Mouse (Mus musculus): ENCODE measurements around the gene Rhbdd3.
"Not testable (repeated sequence)": the region's sequence is repeated elsewhere in the genome, so short reads cannot be mapped to it uniquely, and the experiment has no call there.

Rhbdd3 gene

GRCm38 (mm10) chr11:5065056-5065821 is 33.5 kb upstream of the Rhbdd3 start, which contains the start of gene Gas2l1:
TSS of gene Gas2l1 (minus strand) at chr11:5065327.
- peak; percentile 86 to 90 for DNase-seq (ENCODE audit: low spot score in 2 of 2)

GRCm38 (mm10) chr11:5067063-5067462 is 31.7 kb upstream of the Rhbdd3 start:
- DNase-seq (ENCODE audit: low spot score in 2 of 2) = no peak

- DNase-seq (ENCODE audit: low spot score in 2 of 2) = no peak
These were observed 30.4 kb upstream of the Rhbdd3 start for GRCm38 (mm10) chr11:5068126-5068971.

GRCm38 (mm10) chr11:5074882-5075281 is 23.8 kb upstream of the Rhbdd3 start:
- peak in 1 of 2 experiments; percentile 19 for DNase-seq (ENCODE audit: low spot score in 2 of 2)

- DNase-seq (ENCODE audit: low spot score in 2 of 2) = no peak
These were observed 23.0 kb upstream of the Rhbdd3 start for GRCm38 (mm10) chr11:5075760-5076159.

- DNase-seq (ENCODE audit: low spot score in 2 of 2) = not testable (repeated sequence)
These were observed 21.9 kb upstream of the Rhbdd3 start for GRCm38 (mm10) chr11:5076843-5077242.

GRCm38 (mm10) chr11:5089147-5089546 is 9.6 kb upstream of the Rhbdd3 start:
- no peak for DNase-seq (ENCODE audit: low spot score in 2 of 2)

GRCm38 (mm10) chr11:5091706-5092105 is 7.0 kb upstream of the Rhbdd3 start:
- no peak for DNase-seq (ENCODE audit: low spot score in 2 of 2)

- DNase-seq (ENCODE audit: low spot score in 2 of 2) = no peak
These were observed 2.8 kb upstream of the Rhbdd3 start for GRCm38 (mm10) chr11:5095877-5096276.

- no peak for DNase-seq (ENCODE audit: low spot score in 2 of 2)
These were observed 2.2 kb upstream of the Rhbdd3 start for GRCm38 (mm10) chr11:5096480-5097020.

GRCm38 (mm10) chr11:5098035-5098735 is 541 bp upstream of the Rhbdd3 start:
- peak; percentile 44 to 56 for DNase-seq (ENCODE audit: low spot score in 2 of 2)

GRCm38 (mm10) chr11:5099576-5100183 is 954 bp downstream of the Rhbdd3 start:
- DNase-seq (ENCODE audit: low spot score in 2 of 2) = peak; percentile 81 to 85

GRCm38 (mm10) chr11:5100283-5100682 is 1.6 kb downstream of the Rhbdd3 start:
- DNase-seq (ENCODE audit: low spot score in 2 of 2) = peak in 1 of 2 experiments; percentile 24

- no peak for DNase-seq (ENCODE audit: low spot score in 2 of 2)
These were observed 2.1 kb downstream of the Rhbdd3 start for GRCm38 (mm10) chr11:5100801-5101200.

GRCm38 (mm10) chr11:5101641-5102040 is 2.9 kb downstream of the Rhbdd3 start:
- no peak for DNase-seq (ENCODE audit: low spot score in 2 of 2)

- no peak for DNase-seq (ENCODE audit: low spot score in 2 of 2)
These were observed 3.7 kb downstream of the Rhbdd3 start for GRCm38 (mm10) chr11:5102384-5102783.

- no peak for DNase-seq (ENCODE audit: low spot score in 2 of 2)
These were observed 5.3 kb downstream of the Rhbdd3 start for GRCm38 (mm10) chr11:5103986-5104509.

- DNase-seq (ENCODE audit: low spot score in 2 of 2) = no peak
These were observed 10.7 kb downstream of the Rhbdd3 start for GRCm38 (mm10) chr11:5109441-5109840.

GRCm38 (mm10) chr11:5113645-5114044 is 14.9 kb downstream of the Rhbdd3 start:
- DNase-seq (ENCODE audit: low spot score in 2 of 2) = no peak

GRCm38 (mm10) chr11:5114931-5115581 is 16.3 kb downstream of the Rhbdd3 start:
- peak; percentile 62 to 75 for DNase-seq (ENCODE audit: low spot score in 2 of 2)

- no peak for DNase-seq (ENCODE audit: low spot score in 2 of 2)
These were observed 27.0 kb downstream of the Rhbdd3 start for GRCm38 (mm10) chr11:5125713-5126112.

Data from heart, adult 9 months (tissue).